Mouse (Mus musculus) midbrain, postnatal 0 days (tissue): Measurements from ENCODE around the gene Cdc42se2. TPM values are rescaled to one million over a fixed set of nuclear protein-coding genes. Genes with fewer than 3 reads are reported as not detected.

Source experiments
- ATAC-seq: fragments of 200-750 bp; cut with Nextera tagmentation; 2 replicates; pipeline ENCODE4 v1.8.0; 2017; ENCODE audit warnings: moderate number of reproducible peaks, mild to moderate bottlenecking, moderate TSS enrichment, moderate library complexity; ENCODE audit not compliant: low FRiP score
- DNase-seq: peaks from one replicate; pipeline ENCODE4 v3.0.0-alpha.2; 2015; ENCODE audit warnings: low spot score
- H3K27ac ChIP-seq: fragments of 300-500 bp; sonication (generic); 2 replicates; pipeline ENCODE4 v1.5.1; 2014; ENCODE audit warnings: low read depth, mild to moderate bottlenecking, low read length, mixed read lengths
- H3K27me3 ChIP-seq: fragments of 300-500 bp; sonication (generic); 2 replicates; pipeline ENCODE4 v1.6.1; 2014; ENCODE audit warnings: low read length, control low read depth, mixed read lengths; ENCODE audit not compliant: insufficient read depth
- H3K36me3 ChIP-seq: fragments of 300-500 bp; sonication (generic); 2 replicates; pipeline ENCODE4 v1.6.1; 2014; ENCODE audit warnings: low read length, control low read depth, mixed read lengths; ENCODE audit not compliant: insufficient read depth
- H3K4me1 ChIP-seq: fragments of 300-500 bp; sonication (generic); 2 replicates; pipeline ENCODE4 v1.6.1; 2014; ENCODE audit warnings: mild to moderate bottlenecking, control low read depth, antibody characterized with exemption, low read length, mixed read lengths; ENCODE audit not compliant: insufficient read depth
- H3K4me2 ChIP-seq: fragments of 300-500 bp; sonication (generic); 2 replicates; pipeline ENCODE4 v1.6.1; 2014; ENCODE audit warnings: low read depth, mild to moderate bottlenecking, low read length, mixed read lengths; ENCODE audit not compliant: poor library complexity, severe bottlenecking
- H3K4me3 ChIP-seq: fragments of 300-500 bp; sonication (generic); 2 replicates; pipeline ENCODE4 v1.5.1; 2014; ENCODE audit warnings: low read depth, mild to moderate bottlenecking, low read length, moderate library complexity
- H3K9ac ChIP-seq: fragments of 300-500 bp; sonication (generic); replicated peaks from 2 replicates; pipeline ENCODE4 v1.6.1; 2014; ENCODE audit warnings: mild to moderate bottlenecking, low read length, moderate library complexity, mixed read lengths; ENCODE audit not compliant: poor library complexity, severe bottlenecking
- H3K9me3 ChIP-seq: fragments of 300-500 bp; sonication (generic); 2 replicates; pipeline ENCODE4 v1.6.1; 2016; ENCODE audit warnings: low read length, control low read depth
- CTCF ChIP-seq: IDR thresholded peaks from 2 replicates; pipeline ENCODE4 v1.5.1; 2016; ENCODE audit warnings: antibody characterized with exemption, mild to moderate bottlenecking
- WGBS: fragments of 180-500 bp; shearing (Covaris S2); extraction: QIAGEN DNeasy Blood & Tissue Kit; methylation state at CpG from one replicate; pipeline ENCODE4 v1.1.7; 2014; 5-methylcytosine and 5-hydroxymethylcytosine counted together
- polyA plus RNA-seq: library from polyadenylated mRNA; unstranded; fragments of >200 nt; fragmentation: Nextera tagmentation; extraction: Ambion mirVana; gene quantifications from 2 replicates; pipeline ENCODE4 v1.2.1, GENCODE M21; 2015
- total RNA-seq: library from RNA; depleted of rRNA; stranded (reverse); fragments of >200 nt; gene quantifications from 2 replicates; pipeline ENCODE4 v1.2.3, GENCODE M21; 2014

The Cdc42se2 gene
- total and polyA plus RNA-seq, 2 experiments from 2014 or later = 134 TPM

- H3K36me3 ChIP-seq = peaks cover 31% of the 10 kb centered on the region
- no peaks in the 10 kb centered on the region for H3K4me1 ChIP-seq
- no peaks in the 10 kb centered on the region for H3K9me3 ChIP-seq
- DNase-seq = no peak
- TF ChIP-seq CTCF = no peak
- H3K27me3 ChIP-seq = no peaks in the 10 kb centered on the region
- no peak overlapping the region for H3K4me3 ChIP-seq
- WGBS = 73% methylated on average over 4 of the region's 4 CpGs
- H3K9ac ChIP-seq = no peak overlapping the region
- no peak overlapping the region for H3K27ac ChIP-seq
- H3K4me2 ChIP-seq = no peak overlapping the region
- no peak for ATAC-seq
Measured at GRCm38 (mm10) chr11:54695951-54696350, 91.5 kb downstream of the Cdc42se2 start.

GRCm38 (mm10) chr11:54694291-54694690 lies 93.2 kb downstream of the Cdc42se2 start:
- no peaks in the 10 kb centered on the region for H3K4me1 ChIP-seq
- DNase-seq (no peak), ATAC-seq (no peak)
- no peaks in the 10 kb centered on the region for H3K27me3 ChIP-seq
- no peak overlapping the region for H3K4me2 ChIP-seq
- H3K36me3 ChIP-seq = peaks cover 41% of the 10 kb centered on the region
- WGBS = 82% methylated on average over 8 of the region's 8 CpGs
- no peak overlapping the region for H3K9ac ChIP-seq
- TF ChIP-seq CTCF = no peak
- H3K9me3 ChIP-seq = no peaks in the 10 kb centered on the region
- no peak overlapping the region for H3K4me3 ChIP-seq
- no peak overlapping the region for H3K27ac ChIP-seq

DNA sequence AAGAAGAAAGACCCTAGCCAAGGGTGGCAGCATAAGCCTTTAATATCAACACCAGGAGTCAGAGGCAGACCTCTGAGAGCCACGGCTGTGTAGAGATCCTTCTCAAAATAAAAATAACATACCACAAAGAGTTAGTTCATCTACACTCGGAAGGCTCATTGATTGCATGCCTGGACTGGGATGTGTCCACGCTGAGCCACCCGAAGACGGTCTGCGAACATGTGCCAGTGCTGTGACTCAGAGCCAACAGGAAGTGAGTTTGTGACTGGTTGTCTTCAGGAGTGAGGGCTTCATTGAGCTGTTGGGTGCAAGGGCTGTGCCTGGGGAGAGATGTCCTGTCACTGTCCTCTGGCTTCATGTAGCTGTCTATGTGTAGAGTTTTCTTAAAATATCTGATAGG lies 93.8 kb downstream of the Cdc42se2 start:
- H3K9me3 ChIP-seq = no peaks in the 10 kb centered on the region
- TF ChIP-seq CTCF = no peak
- H3K4me1 ChIP-seq = no peaks in the 10 kb centered on the region
- H3K27ac ChIP-seq = no peak overlapping the region
- 89% methylated on average over 6 of the region's 6 CpGs for WGBS
- peaks cover 37% of the 10 kb centered on the region for H3K36me3 ChIP-seq
- H3K9ac ChIP-seq = no peak overlapping the region
- no peak overlapping the region for H3K4me2 ChIP-seq
- no peak for DNase-seq
- no peaks in the 10 kb centered on the region for H3K27me3 ChIP-seq
- ATAC-seq = no peak
- no peak overlapping the region for H3K4me3 ChIP-seq

GRCm38 (mm10) chr11:54691179-54691578 lies 96.3 kb downstream of the Cdc42se2 start:
- DNase-seq (no peak), ATAC-seq (no peak)
- Histone ChIP-seq H3K27me3 (no peaks in the 10 kb centered on the region), H3K9ac (no peak overlapping the region), H3K27ac (no peak overlapping the region), H3K9me3 (no peaks in the 10 kb centered on the region), H3K4me1 (no peaks in the 10 kb centered on the region), H3K4me3 (no peak overlapping the region), H3K36me3 (peaks cover 40% of the 10 kb centered on the region), H3K4me2 (no peak overlapping the region)
- no peak for TF ChIP-seq CTCF
- WGBS = 84% methylated on average over 4 of the region's 4 CpGs

- Histone ChIP-seq H3K36me3 (peaks cover 36% of the 10 kb centered on the region), H3K4me1 (no peaks in the 10 kb centered on the region), H3K27me3 (no peaks in the 10 kb centered on the region), H3K4me3 (no peak overlapping the region), H3K9me3 (no peaks in the 10 kb centered on the region), H3K9ac (no peak overlapping the region), H3K4me2 (no peak overlapping the region), H3K27ac (no peak overlapping the region)
- WGBS = 92% methylated on average over 4 of the region's 4 CpGs
- DNase-seq (no peak), ATAC-seq (no peak)
- TF ChIP-seq CTCF = no peak
Measured at GRCm38 (mm10) chr11:54690171-54690570, 97.3 kb downstream of the Cdc42se2 start.

GRCm38 (mm10) chr11:54684831-54685230 lies 102.6 kb downstream of the Cdc42se2 start:
- H3K36me3 ChIP-seq = peaks cover 31% of the 10 kb centered on the region
- no peak overlapping the region for H3K4me3 ChIP-seq

More at GRCm38 (mm10) chr11:54684831-54685230, 102.6 kb downstream of the Cdc42se2 start:
- Histone ChIP-seq H3K4me2 (no peak overlapping the region), H3K27me3 (no peaks in the 10 kb centered on the region), H3K9ac (no peak overlapping the region), H3K4me1 (no peaks in the 10 kb centered on the region), H3K9me3 (no peaks in the 10 kb centered on the region), H3K27ac (no peak overlapping the region)
- no peak for TF ChIP-seq CTCF
- no peak for DNase-seq
- 49% methylated on average over 2 of the region's 2 CpGs for WGBS
- ATAC-seq = no peak
